Comparison of ENCODE assay signal across 39 mouse cellular contexts in genomic region chr19:12799081-12799480, GRCm38 (mm10). TPM values are rescaled to one million over a fixed set of nuclear protein-coding genes. Genes with fewer than 3 reads are reported as not detected.
DNase-seq lines count a peak whose midpoint lies in the region; ATAC-seq and TF ChIP-seq lines count a peak whose summit lies in the region.
"Had no signal": no experiment of that assay in that cellular context is flagged by ENCODE, and none has a peak within 500 bp of the region (broad histone marks: within the 10 kb centered on the region; RNA-seq: fewer than 3 reads in every experiment).

No protein-coding gene starts in this region.

- no peak overlapping the region for H3K9ac ChIP-seq in heart, embryonic 16.5 days (ENCODE audit: low read length)
- no peak overlapping the region for H3K9ac ChIP-seq in forebrain, embryonic 16.5 days (replicated peaks; ENCODE audit: low read depth, low read length)
- H3K9ac ChIP-seq: embryonic facial prominence, embryonic 15.5 days; heart, embryonic 13.5 days; limb, embryonic 12.5 days; liver, embryonic 12.5 days; midbrain, embryonic 12.5 days had no signal

- H3K27me3 ChIP-seq in heart, embryonic 16.5 days (ENCODE audit: control insufficient read depth, insufficient read depth, low read length): no peaks in the 10 kb centered on the region
- no peaks in the 10 kb centered on the region for H3K27me3 ChIP-seq in spleen, adult 2 months (ENCODE audit: control insufficient read depth, insufficient read depth, low read length)
- H3K27me3 ChIP-seq in forebrain, embryonic 16.5 days (replicated peaks; ENCODE audit: control insufficient read depth, insufficient read depth, low read length): no peaks in the 10 kb centered on the region
- H3K27me3 ChIP-seq: embryonic facial prominence, embryonic 15.5 days; heart, embryonic 13.5 days; limb, embryonic 12.5 days; liver, embryonic 12.5 days; midbrain, embryonic 12.5 days had no signal

- no peak for TF ChIP-seq CTCF in spleen, adult 2 months (IDR thresholded peaks at IDR 0.05; ENCODE audit: extremely low read depth, insufficient read depth, insufficient read length, insufficient replicate concordance)
- no peak for TF ChIP-seq CTCF in bone marrow, adult 2 months (IDR thresholded peaks at IDR 0.05; ENCODE audit: control insufficient read depth, insufficient read depth, low read length)

- H3K4me1 ChIP-seq in heart, embryonic 16.5 days (ENCODE audit: control insufficient read depth, insufficient read depth, low read length): no peaks in the 10 kb centered on the region
- H3K4me1 ChIP-seq in spleen, adult 2 months (ENCODE audit: control insufficient read depth, insufficient read depth, insufficient read length): no peaks in the 10 kb centered on the region
- H3K4me1 ChIP-seq in bone marrow, adult 2 months (ENCODE audit: control insufficient read depth, insufficient read depth, low read length): peaks cover 2% of the 10 kb centered on the region; the same call in 1 of the 2 replicates
- H3K4me1 ChIP-seq in forebrain, embryonic 16.5 days (replicated peaks; ENCODE audit: control insufficient read depth, insufficient read depth, low read length): peaks cover 2% of the 10 kb centered on the region; the same call in 1 of the 2 replicates
- H3K4me1 ChIP-seq: embryonic facial prominence, embryonic 15.5 days; limb, embryonic 12.5 days had no signal

- TF ChIP-seq POLR2A in spleen, adult 2 months (IDR thresholded peaks at IDR 0.05; ENCODE audit: low read depth, low read length): no peak
- no peak for TF ChIP-seq POLR2A in bone marrow, adult 2 months (IDR thresholded peaks at IDR 0.05; ENCODE audit: borderline replicate concordance, control insufficient read depth, low read depth, low read length)

- DNase-seq in heart, postnatal 4 days: no peak
- no peak for DNase-seq in spleen, adult 2 months (ENCODE audit: low read depth in 1 of 2, low spot score in 2 of 2)
- no peak for DNase-seq in spleen, postnatal 14 days (ENCODE audit: low spot score in 2 of 2)
- peak; percentile 15 for DNase-seq in naive thymus-derived CD4-positive, alpha-beta T cell, adult 2 months (ENCODE audit: low read depth)
- DNase-seq in frontal cortex, postnatal 36 days (ENCODE audit: low spot score in 2 of 2): no peak
- DNase-seq: adrenal gland, postnatal 14 days; cerebellum, adult 8-10 months; cerebellum, postnatal 25 days; heart, postnatal 14 days; kidney, adult 9 months; kidney, postnatal 10 days; lung, adult 2 months; lung, postnatal 10 days; right cerebral cortex, postnatal 14 days had no signal

- H3K4me2 ChIP-seq in heart, embryonic 16.5 days (ENCODE audit: low read depth, low read length): peak overlapping the region; percentile 3; the same call in 1 of the 2 replicates
- H3K4me2 ChIP-seq in forebrain, embryonic 16.5 days (ENCODE audit: low read length): no peak overlapping the region
- H3K4me2 ChIP-seq: embryonic facial prominence, embryonic 15.5 days; heart, embryonic 13.5 days; limb, embryonic 12.5 days; liver, embryonic 12.5 days; midbrain, embryonic 12.5 days had no signal

- ATAC-seq in heart, embryonic 16.5 days (replicated peaks; ENCODE audit: extremely low read depth, insufficient read depth, low FRiP score): no peak
- ATAC-seq in forebrain, embryonic 16.5 days: no peak
- ATAC-seq: forebrain, embryonic 14.5 days; hindbrain, postnatal 0 days; intestine, embryonic 16.5 days; liver, embryonic 12.5 days had no signal

- H3K27ac ChIP-seq in heart, embryonic 16.5 days (ENCODE audit: low read length): no peak overlapping the region
- H3K27ac ChIP-seq in spleen, adult 2 months (ENCODE audit: insufficient read depth, low read length): peak overlapping the region; percentile 82
- H3K27ac ChIP-seq in bone marrow, adult 2 months (ENCODE audit: control insufficient read depth, insufficient read depth, low read depth, low read length, poor library complexity): peak overlapping the region; percentile 76; the same call in 1 of the 2 replicates
- H3K27ac ChIP-seq in forebrain, embryonic 16.5 days (ENCODE audit: low read length): no peak overlapping the region
- H3K27ac ChIP-seq: embryonic facial prominence, embryonic 10.5 days; embryonic facial prominence, embryonic 15.5 days; heart, embryonic 13.5 days; hindbrain, postnatal 0 days; limb, embryonic 12.5 days; liver, embryonic 12.5 days; midbrain, embryonic 12.5 days; stomach, postnatal 0 days had no signal

- H3K9me3 ChIP-seq in heart, embryonic 16.5 days (replicated peaks; ENCODE audit: control insufficient read depth, low read length): no peaks in the 10 kb centered on the region
- no peaks in the 10 kb centered on the region for H3K9me3 ChIP-seq in forebrain, embryonic 16.5 days (ENCODE audit: control insufficient read depth, low read length)
- H3K9me3 ChIP-seq: embryonic facial prominence, embryonic 10.5 days; embryonic facial prominence, embryonic 15.5 days; heart, embryonic 13.5 days; limb, embryonic 12.5 days; liver, embryonic 12.5 days; midbrain, embryonic 12.5 days had no signal

- no peaks in the 10 kb centered on the region for H3K36me3 ChIP-seq in heart, embryonic 16.5 days (ENCODE audit: control insufficient read depth, insufficient read depth)
- H3K36me3 ChIP-seq in spleen, adult 2 months (ENCODE audit: control insufficient read depth, insufficient read depth, low read length): peaks cover 1% of the 10 kb centered on the region
- no peaks in the 10 kb centered on the region for H3K36me3 ChIP-seq in forebrain, embryonic 16.5 days (ENCODE audit: control insufficient read depth, insufficient read depth)
- H3K36me3 ChIP-seq: embryonic facial prominence, embryonic 10.5 days; embryonic facial prominence, embryonic 15.5 days; heart, embryonic 13.5 days; limb, embryonic 12.5 days; liver, embryonic 12.5 days; midbrain, embryonic 12.5 days had no signal

- H3K4me3 ChIP-seq in heart, embryonic 16.5 days (ENCODE audit: low read length): no peak overlapping the region
- H3K4me3 ChIP-seq in spleen, adult 2 months (ENCODE audit: extremely low read depth, insufficient read depth, insufficient read length): peak overlapping the region; percentile 54
- no peak overlapping the region for H3K4me3 ChIP-seq in bone marrow, adult 2 months (replicated peaks; ENCODE audit: control insufficient read depth, low read depth, low read length)
- no peak overlapping the region for H3K4me3 ChIP-seq in forebrain, embryonic 16.5 days (replicated peaks; ENCODE audit: low read length)
- H3K4me3 ChIP-seq: embryonic facial prominence, embryonic 10.5 days; embryonic facial prominence, embryonic 15.5 days; heart, embryonic 13.5 days; limb, embryonic 12.5 days; liver, embryonic 12.5 days; midbrain, embryonic 12.5 days had no signal

- WGBS in heart, embryonic 16.5 days: 79% methylated on average over 3 of the region's 3 CpGs
- WGBS in spleen, adult 2 months: 60% methylated on average over 3 of the region's 3 CpGs
- 69% methylated on average over 3 of the region's 3 CpGs for WGBS in bone marrow, adult 2 months
- WGBS in forebrain, embryonic 16.5 days: 86% methylated on average over 3 of the region's 3 CpGs

RNA-seq across cellular contexts. Expression of gene Lpxn, which starts 3.1 kb away (rescaled TPM):
- 2.5 and 4.9 TPM in 2 replicates for polyA plus RNA-seq in heart, embryonic 16.5 days (2015; fragmentation: Nextera tagmentation; extraction: Ambion mirVana)
- total RNA-seq in heart, postnatal 4 days (2021): under 1 TPM; 0.67 to 0.90 TPM
- 25.1 and 29.6 TPM in 2 replicates for polyA plus RNA-seq in spleen, adult 2 months (2012; rRNA removed)
- 4.2 and 12.3 TPM in 2 replicates for polyA plus RNA-seq in bone marrow, adult 2 months (2011; ENCODE audit: insufficient read depth, insufficient read length, low replicate concordance, missing spikeins)
- polyA plus RNA-seq in forebrain, embryonic 16.5 days (2015; fragmentation: Nextera tagmentation; extraction: Ambion mirVana): 0.42 and 0.92 TPM in 2 replicates

RNA-seq across cellular contexts. Expression of gene Zfp91, which starts 3.2 kb away (rescaled TPM):
- polyA plus RNA-seq in heart, embryonic 16.5 days (2015; fragmentation: Nextera tagmentation; extraction: Ambion mirVana): 9.9 and 10.5 TPM in 2 replicates
- total RNA-seq in heart, postnatal 4 days (2021): 10 to 100 TPM; 81.2 to 83.3 TPM
- polyA plus RNA-seq in spleen, adult 2 months (2012; rRNA removed): 7.2 and 7.5 TPM in 2 replicates
- polyA plus RNA-seq in bone marrow, adult 2 months (2011; ENCODE audit: insufficient read depth, insufficient read length, low replicate concordance, missing spikeins): 45.6 and 46.7 TPM in 2 replicates
- polyA plus RNA-seq in forebrain, embryonic 16.5 days (2015; fragmentation: Nextera tagmentation; extraction: Ambion mirVana): 13.1 and 13.3 TPM in 2 replicates

RNA-seq across cellular contexts. Expression of gene Cntf, which starts 33.6 kb away (rescaled TPM):
- polyA plus RNA-seq in heart, embryonic 16.5 days (2015; fragmentation: Nextera tagmentation; extraction: Ambion mirVana): 1.0 TPM in 2 replicates
- total RNA-seq in heart, postnatal 4 days (2021): 1 to 10 TPM; 3.1 to 3.5 TPM
- polyA plus RNA-seq in spleen, adult 2 months (2012; rRNA removed): 0.40 and 0.82 TPM in 2 replicates
- 1.8 and 2.0 TPM in 2 replicates for polyA plus RNA-seq in bone marrow, adult 2 months (2011; ENCODE audit: insufficient read depth, insufficient read length, low replicate concordance, missing spikeins)
- polyA plus RNA-seq in forebrain, embryonic 16.5 days (2015; fragmentation: Nextera tagmentation; extraction: Ambion mirVana): 1.3 and 1.5 TPM in 2 replicates

RNA-seq across cellular contexts. Expression of gene Gm5244, which starts 47.4 kb away (rescaled TPM):
- polyA plus RNA-seq in heart, embryonic 16.5 days (2015; fragmentation: Nextera tagmentation; extraction: Ambion mirVana): not detected in 2 replicates
- not detected for total RNA-seq in heart, postnatal 4 days (2021)
- polyA plus RNA-seq in spleen, adult 2 months (2012; rRNA removed): 0.18 TPM in 1 of 2 replicates, not detected in the other
- polyA plus RNA-seq in bone marrow, adult 2 months (2011; ENCODE audit: insufficient read depth, insufficient read length, low replicate concordance, missing spikeins): 2.2 and 4.3 TPM in 2 replicates
- polyA plus RNA-seq in forebrain, embryonic 16.5 days (2015; fragmentation: Nextera tagmentation; extraction: Ambion mirVana): not detected in 2 replicates
- total RNA-seq: adrenal gland, postnatal 14 days; gastrocnemius, adult 8-10 months; heart, adult 8-10 months; heart, postnatal 14 days; hindbrain, postnatal 0 days; left cerebral cortex, adult 18-20 months; left cerebral cortex, postnatal 14 days; megakaryocyte progenitor cell, adult 5-6 weeks had no signal
- polyA plus RNA-seq: brain, embryonic 14.5 days; embryonic facial prominence, embryonic 10.5 days; embryonic facial prominence, embryonic 15.5 days; forebrain, embryonic 14.5 days; frontal cortex, adult 2 months; gonadal fat pad, adult 2 months; heart, embryonic 13.5 days; hindbrain, embryonic 11.5 days; hindbrain, postnatal 0 days; intestine, embryonic 16.5 days; large intestine, adult 2 months; limb, embryonic 12.5 days; liver, embryonic 12.5 days; lung, adult 2 months; midbrain, embryonic 12.5 days; neural tube, embryonic 14.5 days; stomach, postnatal 0 days; thymus, postnatal 0 days had no signal

RNA-seq across cellular contexts. Expression of gene Olfr1444, which starts 58.0 kb away (rescaled TPM):
- polyA plus RNA-seq in heart, embryonic 16.5 days (2015; fragmentation: Nextera tagmentation; extraction: Ambion mirVana): not detected in 2 replicates
- not detected for total RNA-seq in heart, postnatal 4 days (2021)
- 0.16 and 0.20 TPM in 2 replicates for polyA plus RNA-seq in spleen, adult 2 months (2012; rRNA removed)
- not detected in 2 replicates for polyA plus RNA-seq in bone marrow, adult 2 months (2011; ENCODE audit: insufficient read depth, insufficient read length, low replicate concordance, missing spikeins)
- not detected in 2 replicates for polyA plus RNA-seq in forebrain, embryonic 16.5 days (2015; fragmentation: Nextera tagmentation; extraction: Ambion mirVana)
- total RNA-seq: adrenal gland, postnatal 14 days; gastrocnemius, adult 8-10 months; heart, adult 8-10 months; heart, postnatal 14 days; hindbrain, postnatal 0 days; left cerebral cortex, adult 18-20 months; left cerebral cortex, postnatal 14 days; megakaryocyte progenitor cell, adult 5-6 weeks had no signal
- polyA plus RNA-seq: brain, embryonic 14.5 days; embryonic facial prominence, embryonic 10.5 days; embryonic facial prominence, embryonic 15.5 days; forebrain, embryonic 14.5 days; frontal cortex, adult 2 months; gonadal fat pad, adult 2 months; heart, embryonic 13.5 days; hindbrain, embryonic 11.5 days; hindbrain, postnatal 0 days; intestine, embryonic 16.5 days; large intestine, adult 2 months; limb, embryonic 12.5 days; liver, embryonic 12.5 days; lung, adult 2 months; midbrain, embryonic 12.5 days; neural tube, embryonic 14.5 days; stomach, postnatal 0 days had no signal

Comparison
In these comparisons a context has a peak if more than half of its experiments do, and no peak if none do; other contexts are left out.
1. H3K27ac ChIP-seq: peak in spleen, adult 2 months (single experiment) and bone marrow, adult 2 months (single experiment); none in heart, embryonic 16.5 days (single experiment) and forebrain, embryonic 16.5 days (single experiment).